Mouse (Mus musculus): ENCODE measurements around the gene Lin54. TPM values are rescaled to one million over a fixed set of nuclear protein-coding genes. Genes with fewer than 3 reads are reported as not detected.
A peak's percentile ranks its signal among the peaks of the same experiment; 100 is the strongest.

The Lin54 gene
- polyA plus RNA-seq, 1 experiment from 2014 or later: 22.0 TPM

- H3K4me3 ChIP-seq (ENCODE audit: low read depth, low read length): peak overlapping the region; percentile 12; the same call in 1 of the 2 replicates
- no peak for DNase-seq (ENCODE audit: low spot score)
These were observed 76.2 kb downstream of the Lin54 start for GRCm38 (mm10) chr5:100424252-100424651.

GRCm38 (mm10) chr5:100423626-100424025, 76.8 kb downstream of the Lin54 start:
- no peak overlapping the region for H3K27ac ChIP-seq (ENCODE audit: low read depth, low read length)
- 83% methylated on average over 7 of the region's 7 CpGs for WGBS
- H3K9ac ChIP-seq (ENCODE audit: low read length): no peak overlapping the region
- H3K4me2 ChIP-seq (ENCODE audit: low read depth, low read length, severe bottlenecking): no peak overlapping the region
- no peaks in the 10 kb centered on the region for H3K27me3 ChIP-seq (ENCODE audit: control insufficient read depth, insufficient read depth, low read length)
- H3K4me3 ChIP-seq (ENCODE audit: low read depth, low read length): no peak overlapping the region
- no peaks in the 10 kb centered on the region for H3K9me3 ChIP-seq (ENCODE audit: control insufficient read depth, low read length)
- ATAC-seq (replicated peaks; ENCODE audit: low FRiP score) (no peak), DNase-seq (ENCODE audit: low spot score) (no peak)
- peaks cover 22% of the 10 kb centered on the region for H3K4me1 ChIP-seq (replicated peaks; ENCODE audit: control insufficient read depth, insufficient read depth, low read length)
- H3K36me3 ChIP-seq (ENCODE audit: control insufficient read depth, insufficient read depth, low read length): peaks cover 31% of the 10 kb centered on the region

More at GRCm38 (mm10) chr5:100424252-100424651, 76.2 kb downstream of the Lin54 start:
- Histone ChIP-seq H3K9me3 (ENCODE audit: control insufficient read depth, low read length) (no peaks in the 10 kb centered on the region), H3K27ac (ENCODE audit: low read depth, low read length) (no peak overlapping the region), H3K36me3 (ENCODE audit: control insufficient read depth, insufficient read depth, low read length) (peaks cover 31% of the 10 kb centered on the region), H3K4me1 (replicated peaks; ENCODE audit: control insufficient read depth, insufficient read depth, low read length) (peaks cover 22% of the 10 kb centered on the region), H3K4me2 (ENCODE audit: low read depth, low read length, severe bottlenecking) (no peak overlapping the region), H3K9ac (ENCODE audit: low read length) (no peak overlapping the region), H3K27me3 (ENCODE audit: control insufficient read depth, insufficient read depth, low read length) (no peaks in the 10 kb centered on the region)
- no peak for ATAC-seq (replicated peaks; ENCODE audit: low FRiP score)
- WGBS: 83% methylated on average over 3 of the region's 3 CpGs

- H3K9me3 ChIP-seq (ENCODE audit: control insufficient read depth, low read length): no peaks in the 10 kb centered on the region
- peaks cover 18% of the 10 kb centered on the region for H3K36me3 ChIP-seq (ENCODE audit: control insufficient read depth, insufficient read depth, low read length)
- DNase-seq (ENCODE audit: low spot score) (no peak), ATAC-seq (replicated peaks; ENCODE audit: low FRiP score) (no peak)
- peaks cover 6% of the 10 kb centered on the region; the same call in 1 of the 2 replicates for H3K4me1 ChIP-seq (replicated peaks; ENCODE audit: control insufficient read depth, insufficient read depth, low read length)
- no peak overlapping the region for H3K4me2 ChIP-seq (ENCODE audit: low read depth, low read length, severe bottlenecking)
- no peaks in the 10 kb centered on the region for H3K27me3 ChIP-seq (ENCODE audit: control insufficient read depth, insufficient read depth, low read length)
- no peak overlapping the region for H3K27ac ChIP-seq (ENCODE audit: low read depth, low read length)
- no peak overlapping the region for H3K9ac ChIP-seq (ENCODE audit: low read length)
- WGBS: 73% methylated on average over 4 of the region's 4 CpGs
- H3K4me3 ChIP-seq (ENCODE audit: low read depth, low read length): no peak overlapping the region
These were observed 81.6 kb downstream of the Lin54 start for GRCm38 (mm10) chr5:100418861-100419260.

- no peak overlapping the region for H3K4me2 ChIP-seq (ENCODE audit: low read depth, low read length, severe bottlenecking)
- no peak overlapping the region for H3K9ac ChIP-seq (ENCODE audit: low read length)
- H3K4me3 ChIP-seq (ENCODE audit: low read depth, low read length): no peak overlapping the region
- no peak overlapping the region for H3K27ac ChIP-seq (ENCODE audit: low read depth, low read length)
- H3K9me3 ChIP-seq (ENCODE audit: control insufficient read depth, low read length): no peaks in the 10 kb centered on the region
- ATAC-seq (replicated peaks; ENCODE audit: low FRiP score) (no peak), DNase-seq (ENCODE audit: low spot score) (no peak)
- H3K4me1 ChIP-seq (replicated peaks; ENCODE audit: control insufficient read depth, insufficient read depth, low read length): peaks cover 2% of the 10 kb centered on the region; the same call in 1 of the 2 replicates
- no peaks in the 10 kb centered on the region for H3K27me3 ChIP-seq (ENCODE audit: control insufficient read depth, insufficient read depth, low read length)
- peaks cover 12% of the 10 kb centered on the region for H3K36me3 ChIP-seq (ENCODE audit: control insufficient read depth, insufficient read depth, low read length)
- 85% methylated on average over 2 of the region's 2 CpGs for WGBS
These were observed 82.4 kb downstream of the Lin54 start for GRCm38 (mm10) chr5:100418077-100418476.

- Histone ChIP-seq H3K4me1 (replicated peaks; ENCODE audit: control insufficient read depth, insufficient read depth, low read length) (peaks cover 2% of the 10 kb centered on the region; the same call in 1 of the 2 replicates), H3K36me3 (ENCODE audit: control insufficient read depth, insufficient read depth, low read length) (peaks cover 8% of the 10 kb centered on the region), H3K4me3 (ENCODE audit: low read depth, low read length) (peak within 1 kb of the TSS; percentile 79), H3K27ac (ENCODE audit: low read depth, low read length) (peak within 1 kb of the TSS; percentile 69; the same call in 1 of the 2 replicates), H3K9me3 (ENCODE audit: control insufficient read depth, low read length) (no peaks in the 10 kb centered on the region), H3K9ac (ENCODE audit: low read length) (peak within 1 kb of the TSS; percentile 75), H3K4me2 (ENCODE audit: low read depth, low read length, severe bottlenecking) (peak within 1 kb of the TSS; percentile 52), H3K27me3 (ENCODE audit: control insufficient read depth, insufficient read depth, low read length) (no peaks in the 10 kb centered on the region)
- DNase-seq (ENCODE audit: low spot score): peak; percentile 98
- peak; percentile 97 for ATAC-seq (replicated peaks; ENCODE audit: low FRiP score)
- under 1% methylated on average over 82 of the region's 82 CpGs for WGBS
These were observed 84.5 kb downstream of the Lin54 start, which contains the start of gene Sec31a for GRCm38 (mm10) chr5:100415761-100416590. Gene Sec31a, minus strand, starts transcription at chr5:100416234.

- H3K4me3 ChIP-seq (ENCODE audit: low read depth, low read length): peak overlapping the region; percentile 79
These were observed 85.8 kb downstream of the Lin54 start for GRCm38 (mm10) chr5:100414474-100415196.

GRCm38 (mm10) chr5:100412886-100413285, 87.6 kb downstream of the Lin54 start:
- Histone ChIP-seq H3K27me3 (ENCODE audit: control insufficient read depth, insufficient read depth, low read length) (no peaks in the 10 kb centered on the region), H3K4me3 (ENCODE audit: low read depth, low read length) (no peak overlapping the region), H3K9me3 (ENCODE audit: control insufficient read depth, low read length) (no peaks in the 10 kb centered on the region), H3K4me2 (ENCODE audit: low read depth, low read length, severe bottlenecking) (no peak overlapping the region), H3K36me3 (ENCODE audit: control insufficient read depth, insufficient read depth, low read length) (no peaks in the 10 kb centered on the region), H3K4me1 (replicated peaks; ENCODE audit: control insufficient read depth, insufficient read depth, low read length) (peaks cover 2% of the 10 kb centered on the region; the same call in 1 of the 2 replicates), H3K27ac (ENCODE audit: low read depth, low read length) (no peak overlapping the region), H3K9ac (ENCODE audit: low read length) (no peak overlapping the region)
- 92% methylated on average over 3 of the region's 3 CpGs for WGBS
- ATAC-seq (replicated peaks; ENCODE audit: low FRiP score): no peak
- DNase-seq (ENCODE audit: low spot score): no peak

More at GRCm38 (mm10) chr5:100414474-100415196, 85.8 kb downstream of the Lin54 start:
- Histone ChIP-seq H3K9ac (ENCODE audit: low read length) (no peak overlapping the region), H3K36me3 (ENCODE audit: control insufficient read depth, insufficient read depth, low read length) (peaks cover 2% of the 10 kb centered on the region; the same call in 1 of the 2 replicates), H3K4me2 (ENCODE audit: low read depth, low read length, severe bottlenecking) (peak overlapping the region; percentile 52), H3K4me1 (replicated peaks; ENCODE audit: control insufficient read depth, insufficient read depth, low read length) (peaks cover 2% of the 10 kb centered on the region; the same call in 1 of the 2 replicates), H3K27me3 (ENCODE audit: control insufficient read depth, insufficient read depth, low read length) (no peaks in the 10 kb centered on the region), H3K27ac (ENCODE audit: low read depth, low read length) (no peak overlapping the region), H3K9me3 (ENCODE audit: control insufficient read depth, low read length) (no peaks in the 10 kb centered on the region)
- 81% methylated on average over 11 of the region's 11 CpGs for WGBS
- no peak for DNase-seq (ENCODE audit: low spot score)
- no peak for ATAC-seq (replicated peaks; ENCODE audit: low FRiP score)

GRCm38 (mm10) chr5:100410281-100410680, 90.2 kb downstream of the Lin54 start:
- Histone ChIP-seq H3K36me3 (ENCODE audit: control insufficient read depth, insufficient read depth, low read length) (no peaks in the 10 kb centered on the region), H3K4me1 (replicated peaks; ENCODE audit: control insufficient read depth, insufficient read depth, low read length) (no peaks in the 10 kb centered on the region), H3K4me2 (ENCODE audit: low read depth, low read length, severe bottlenecking) (no peak overlapping the region), H3K9me3 (ENCODE audit: control insufficient read depth, low read length) (no peaks in the 10 kb centered on the region), H3K4me3 (ENCODE audit: low read depth, low read length) (no peak overlapping the region), H3K27ac (ENCODE audit: low read depth, low read length) (no peak overlapping the region), H3K27me3 (ENCODE audit: control insufficient read depth, insufficient read depth, low read length) (no peaks in the 10 kb centered on the region), H3K9ac (ENCODE audit: low read length) (no peak overlapping the region)
- no peak for DNase-seq (ENCODE audit: low spot score)
- 93% methylated on average over 5 of the region's 5 CpGs for WGBS
- no peak for ATAC-seq (replicated peaks; ENCODE audit: low FRiP score)

Measured in forebrain, embryonic 11.5 days (tissue).